Mouse (Mus musculus) forebrain, embryonic 11.5 days (tissue): ENCODE measurements around the gene Pcdh9. TPM values are rescaled to one million over a fixed set of nuclear protein-coding genes. Genes with fewer than 3 reads are reported as not detected.

Experiments used
- ATAC-seq: fragments of 200-750 bp; cut with Nextera tagmentation; replicated peaks from 2 replicates; pipeline ENCODE4 v1.8.0; 2017; ENCODE audit warnings: moderate TSS enrichment; ENCODE audit not compliant: low FRiP score
- DNase-seq: peaks from one replicate; pipeline ENCODE4 v3.0.0-alpha.2; 2017; ENCODE audit warnings: low spot score
- H3K27ac ChIP-seq: fragments of 300-500 bp; sonication (generic); 2 replicates; pipeline ENCODE4 v1.5.1; 2014; ENCODE audit warnings: low read depth, low read length
- H3K27me3 ChIP-seq: fragments of 300-500 bp; sonication (generic); 2 replicates; pipeline ENCODE4 v1.6.1; 2014; ENCODE audit warnings: mild to moderate bottlenecking, low read length, mixed read lengths; ENCODE audit not compliant: control insufficient read depth, insufficient read depth
- H3K36me3 ChIP-seq: fragments of 300-500 bp; sonication (generic); 2 replicates; pipeline ENCODE4 v1.6.1; 2014; ENCODE audit warnings: mild to moderate bottlenecking, low read length, moderate library complexity, mixed read lengths; ENCODE audit not compliant: control insufficient read depth, insufficient read depth
- H3K4me1 ChIP-seq: fragments of 300-500 bp; sonication (generic); replicated peaks from 2 replicates; pipeline ENCODE4 v1.6.1; 2014; ENCODE audit warnings: low read length, mixed read lengths; ENCODE audit not compliant: control insufficient read depth, insufficient read depth
- H3K4me2 ChIP-seq: fragments of 300-500 bp; sonication (generic); 2 replicates; pipeline ENCODE4 v1.6.1; 2014; ENCODE audit warnings: low read depth, mild to moderate bottlenecking, low read length, moderate library complexity, mixed read lengths; ENCODE audit not compliant: severe bottlenecking
- H3K4me3 ChIP-seq: fragments of 300-500 bp; sonication (generic); 2 replicates; pipeline ENCODE4 v1.5.1; 2014; ENCODE audit warnings: low read depth, low read length
- H3K9ac ChIP-seq: fragments of 300-500 bp; sonication (generic); 2 replicates; pipeline ENCODE4 v1.6.1; 2014; ENCODE audit warnings: low read length
- H3K9me3 ChIP-seq: fragments of 300-500 bp; sonication (generic); 2 replicates; pipeline ENCODE4 v1.6.1; 2016; ENCODE audit warnings: low read length, mixed read lengths; ENCODE audit not compliant: control insufficient read depth
- WGBS: fragments of 180-500 bp; shearing (Covaris S2); extraction: QIAGEN DNeasy Blood & Tissue Kit; methylation state at CpG from one replicate; pipeline ENCODE4 v1.1.7; 2014; 5-methylcytosine and 5-hydroxymethylcytosine counted together
- polyA plus RNA-seq: library from polyadenylated mRNA; unstranded; fragments of >200 nt; fragmentation: Nextera tagmentation; extraction: Ambion mirVana; gene quantifications from 2 replicates; pipeline ENCODE4 v1.2.1, GENCODE M21; 2014

The Pcdh9 gene
- polyA plus RNA-seq, 1 experiment from 2014 or later, result 54.5 TPM

GRCm38 (mm10) chr14:93516679-93517078 is 373.8 kb downstream of the Pcdh9 start:
- no peak for ATAC-seq
- H3K4me3 ChIP-seq, result no peak overlapping the region
- H3K27me3 ChIP-seq, result no peaks in the 10 kb centered on the region
- no peaks in the 10 kb centered on the region for H3K9me3 ChIP-seq
- no peak overlapping the region for H3K4me2 ChIP-seq
- no peaks in the 10 kb centered on the region for H3K36me3 ChIP-seq
- H3K9ac ChIP-seq, result no peak overlapping the region
- no peak overlapping the region for H3K27ac ChIP-seq
- DNase-seq, result no peak
- 88% methylated on average over 3 of the region's 3 CpGs for WGBS
- H3K4me1 ChIP-seq, result no peaks in the 10 kb centered on the region

- DNase-seq (no peak), ATAC-seq (0 out of 2 replicates have a peak, but pooled peaks have one; percentile 56)
- no peak overlapping the region for H3K9ac ChIP-seq
- no peaks in the 10 kb centered on the region for H3K9me3 ChIP-seq
- no peaks in the 10 kb centered on the region for H3K36me3 ChIP-seq
- H3K4me3 ChIP-seq, result no peak overlapping the region
- H3K27ac ChIP-seq, result no peak overlapping the region
- no peak overlapping the region for H3K4me2 ChIP-seq
- no peaks in the 10 kb centered on the region; the same call in 1 of the 2 replicates for H3K4me1 ChIP-seq
- H3K27me3 ChIP-seq, result no peaks in the 10 kb centered on the region
Observed at GRCm38 (mm10) chr14:93506107-93506506, 384.4 kb downstream of the Pcdh9 start.

GRCm38 (mm10) chr14:93498813-93499690 is 391.4 kb downstream of the Pcdh9 start:
- ATAC-seq (peak; percentile 78), DNase-seq (peak; percentile 77)
- H3K4me2 ChIP-seq, result no peak overlapping the region
- H3K4me3 ChIP-seq, result no peak overlapping the region
- H3K27ac ChIP-seq, result no peak overlapping the region
- no peaks in the 10 kb centered on the region for H3K36me3 ChIP-seq
- 36% methylated on average over 13 of the region's 13 CpGs for WGBS
- no peaks in the 10 kb centered on the region for H3K9me3 ChIP-seq
- peaks cover 4% of the 10 kb centered on the region; the same call in 1 of the 2 replicates for H3K4me1 ChIP-seq
- H3K27me3 ChIP-seq, result no peaks in the 10 kb centered on the region
- H3K9ac ChIP-seq, result no peak overlapping the region

- Histone ChIP-seq H3K4me1 (no peaks in the 10 kb centered on the region), H3K4me3 (no peak overlapping the region), H3K27ac (no peak overlapping the region), H3K9ac (no peak overlapping the region), H3K4me2 (no peak overlapping the region), H3K27me3 (no peaks in the 10 kb centered on the region), H3K9me3 (no peaks in the 10 kb centered on the region), H3K36me3 (no peaks in the 10 kb centered on the region)
- no peak for DNase-seq
- WGBS, result 83% methylated on average over 2 of the region's 2 CpGs
- ATAC-seq, result no peak
Observed at GRCm38 (mm10) chr14:93474991-93475390, 415.5 kb downstream of the Pcdh9 start.

- Histone ChIP-seq H3K4me3 (no peak overlapping the region), H3K9me3 (no peaks in the 10 kb centered on the region), H3K27ac (no peak overlapping the region), H3K36me3 (no peaks in the 10 kb centered on the region), H3K4me1 (no peaks in the 10 kb centered on the region), H3K27me3 (no peaks in the 10 kb centered on the region), H3K4me2 (no peak overlapping the region), H3K9ac (no peak overlapping the region)
- 90% methylated on average over 8 of the region's 8 CpGs for WGBS
- ATAC-seq (no peak), DNase-seq (no peak)
Observed at GRCm38 (mm10) chr14:93472494-93472893, 418.0 kb downstream of the Pcdh9 start.

- Histone ChIP-seq H3K27me3 (no peaks in the 10 kb centered on the region), H3K27ac (no peak overlapping the region), H3K4me3 (no peak overlapping the region), H3K9ac (no peak overlapping the region), H3K36me3 (no peaks in the 10 kb centered on the region), H3K9me3 (no peaks in the 10 kb centered on the region), H3K4me1 (no peaks in the 10 kb centered on the region), H3K4me2 (no peak overlapping the region)
- ATAC-seq (no peak), DNase-seq (no peak)
- 90% methylated on average over 4 of the region's 4 CpGs for WGBS
Observed at GRCm38 (mm10) chr14:93463360-93463892, 427.1 kb downstream of the Pcdh9 start.

- no peak overlapping the region for H3K4me3 ChIP-seq
- H3K27ac ChIP-seq, result no peak overlapping the region
- H3K4me2 ChIP-seq, result no peak overlapping the region
- H3K4me1 ChIP-seq, result no peaks in the 10 kb centered on the region
- no peak for DNase-seq
- no peak for ATAC-seq
- H3K9me3 ChIP-seq, result no peaks in the 10 kb centered on the region
- no peak overlapping the region for H3K9ac ChIP-seq
- H3K36me3 ChIP-seq, result no peaks in the 10 kb centered on the region
- 81% methylated on average over 5 of the region's 5 CpGs for WGBS
- H3K27me3 ChIP-seq, result no peaks in the 10 kb centered on the region
Observed at GRCm38 (mm10) chr14:93450930-93451665, 439.4 kb downstream of the Pcdh9 start.

- 62% methylated on average over 2 of the region's 2 CpGs for WGBS
- Histone ChIP-seq H3K36me3 (no peaks in the 10 kb centered on the region), H3K4me1 (no peaks in the 10 kb centered on the region), H3K27ac (no peak overlapping the region), H3K27me3 (no peaks in the 10 kb centered on the region), H3K9me3 (no peaks in the 10 kb centered on the region), H3K9ac (no peak overlapping the region), H3K4me2 (no peak overlapping the region), H3K4me3 (no peak overlapping the region)
- no peak for ATAC-seq
- no peak for DNase-seq
Observed at GRCm38 (mm10) chr14:93441852-93442251, 448.6 kb downstream of the Pcdh9 start.
